Mouse (Mus musculus) kidney, embryonic 16.5 days (tissue): ENCODE data around the gene Ltbp2. TPM values are rescaled to one million over a fixed set of nuclear protein-coding genes. Genes with fewer than 3 reads are reported as not detected.
A peak's percentile ranks its signal among the peaks of the same experiment; 100 is the strongest.

Source experiments
- ATAC-seq: fragments of 200-750 bp; cut with Nextera tagmentation; 2 replicates; pipeline ENCODE4 v1.8.0; 2017; ENCODE audit warnings: moderate TSS enrichment; ENCODE audit not compliant: low FRiP score, low TSS enrichment
- H3K27ac ChIP-seq: fragments of 300-500 bp; sonication (generic); 2 replicates; pipeline ENCODE4 v1.5.1; 2014; ENCODE audit warnings: low read length
- H3K27me3 ChIP-seq: fragments of 300-500 bp; sonication (generic); 2 replicates; pipeline ENCODE4 v1.6.1; 2014; ENCODE audit warnings: low read length, control low read depth, mixed read lengths; ENCODE audit not compliant: insufficient read depth
- H3K36me3 ChIP-seq: fragments of 300-500 bp; sonication (generic); 2 replicates; pipeline ENCODE4 v1.6.1; 2014; ENCODE audit warnings: low read length, control low read depth, mixed read lengths; ENCODE audit not compliant: insufficient read depth
- H3K4me1 ChIP-seq: fragments of 300-500 bp; sonication (generic); 2 replicates; pipeline ENCODE4 v1.6.1; 2014; ENCODE audit warnings: low read length, control low read depth, mixed read lengths; ENCODE audit not compliant: insufficient read depth
- H3K4me2 ChIP-seq: fragments of 300-500 bp; sonication (generic); replicated peaks from 2 replicates; pipeline ENCODE4 v1.6.1; 2014; ENCODE audit warnings: low read depth, low read length
- H3K4me3 ChIP-seq: fragments of 300-500 bp; sonication (generic); 2 replicates; pipeline ENCODE4 v1.5.1; 2014; ENCODE audit warnings: mild to moderate bottlenecking, low read length
- H3K9ac ChIP-seq: fragments of 300-500 bp; sonication (generic); replicated peaks from 2 replicates; pipeline ENCODE4 v1.6.1; 2014; ENCODE audit warnings: low read length
- H3K9me3 ChIP-seq: fragments of 300-500 bp; sonication (generic); 2 replicates; pipeline ENCODE4 v1.6.1; 2016; ENCODE audit warnings: low read length, control low read depth
- WGBS: fragments of 180-500 bp; shearing (Covaris S2); extraction: QIAGEN DNeasy Blood & Tissue Kit; methylation state at CpG from one replicate; pipeline ENCODE4 v1.1.7; 2014; 5-methylcytosine and 5-hydroxymethylcytosine counted together
- polyA plus RNA-seq: library from polyadenylated mRNA; unstranded; fragments of >200 nt; fragmentation: Nextera tagmentation; extraction: Ambion mirVana; gene quantifications from 2 replicates; pipeline ENCODE4 v1.2.1, GENCODE M21; 2015

Gene Ltbp2
- polyA plus RNA-seq, 1 experiment from 2014 or later: 0.89 TPM

- no peaks in the 10 kb centered on the region for H3K9me3 ChIP-seq
- ATAC-seq: peak; percentile 59; the same call in 1 of the 2 replicates
- WGBS: 31% methylated on average over 17 of the region's 17 CpGs
- H3K9ac ChIP-seq: no peak overlapping the region
- H3K27me3 ChIP-seq: no peaks in the 10 kb centered on the region
- no peaks in the 10 kb centered on the region for H3K4me1 ChIP-seq
- H3K4me3 ChIP-seq: no peak overlapping the region
- no peaks in the 10 kb centered on the region for H3K36me3 ChIP-seq
- no peak overlapping the region for H3K27ac ChIP-seq
- no peak overlapping the region for H3K4me2 ChIP-seq
Measured at GRCm38 (mm10) chr12:84858149-84859113, 17.9 kb downstream of the Ltbp2 start.

GRCm38 (mm10) chr12:84857706-84858105, 18.6 kb downstream of the Ltbp2 start:
- WGBS: 73% methylated on average over 4 of the region's 4 CpGs
- no peaks in the 10 kb centered on the region for H3K27me3 ChIP-seq
- no peak overlapping the region for H3K9ac ChIP-seq
- H3K4me1 ChIP-seq: no peaks in the 10 kb centered on the region
- no peak overlapping the region for H3K4me3 ChIP-seq
- no peak for ATAC-seq
- H3K4me2 ChIP-seq: no peak overlapping the region
- no peak overlapping the region for H3K27ac ChIP-seq
- H3K36me3 ChIP-seq: no peaks in the 10 kb centered on the region
- no peaks in the 10 kb centered on the region for H3K9me3 ChIP-seq

GRCm38 (mm10) chr12:84856532-84856931, 19.8 kb downstream of the Ltbp2 start:
- Histone ChIP-seq H3K27ac (no peak overlapping the region), H3K4me2 (no peak overlapping the region), H3K27me3 (no peaks in the 10 kb centered on the region), H3K9me3 (no peaks in the 10 kb centered on the region), H3K9ac (no peak overlapping the region), H3K4me3 (no peak overlapping the region), H3K4me1 (peaks cover 3% of the 10 kb centered on the region), H3K36me3 (no peaks in the 10 kb centered on the region)
- no peak for ATAC-seq
- 79% methylated on average over 8 of the region's 8 CpGs for WGBS

- Histone ChIP-seq H3K4me3 (no peak overlapping the region), H3K9ac (no peak overlapping the region), H3K27ac (no peak overlapping the region), H3K4me2 (no peak overlapping the region), H3K4me1 (peaks cover 7% of the 10 kb centered on the region), H3K36me3 (no peaks in the 10 kb centered on the region), H3K9me3 (no peaks in the 10 kb centered on the region), H3K27me3 (no peaks in the 10 kb centered on the region)
- WGBS: 77% methylated on average over 4 of the region's 4 CpGs
- ATAC-seq: no peak
Measured at GRCm38 (mm10) chr12:84855084-84855625, 21.2 kb downstream of the Ltbp2 start.

- no peak for ATAC-seq
- H3K36me3 ChIP-seq: no peaks in the 10 kb centered on the region
- H3K27ac ChIP-seq: no peak overlapping the region
- no peaks in the 10 kb centered on the region for H3K9me3 ChIP-seq
- H3K4me1 ChIP-seq: peaks cover 7% of the 10 kb centered on the region
- WGBS: 93% methylated on average over 4 of the region's 4 CpGs
- no peak overlapping the region for H3K4me2 ChIP-seq
- H3K9ac ChIP-seq: no peak overlapping the region
- H3K27me3 ChIP-seq: no peaks in the 10 kb centered on the region
- H3K4me3 ChIP-seq: no peak overlapping the region
Measured at GRCm38 (mm10) chr12:84854392-84855033, 21.8 kb downstream of the Ltbp2 start.

- Histone ChIP-seq H3K27me3 (no peaks in the 10 kb centered on the region), H3K36me3 (no peaks in the 10 kb centered on the region), H3K4me3 (no peak overlapping the region), H3K9ac (no peak overlapping the region), H3K9me3 (no peaks in the 10 kb centered on the region), H3K27ac (no peak overlapping the region), H3K4me1 (peaks cover 25% of the 10 kb centered on the region), H3K4me2 (no peak overlapping the region)
- 40% methylated on average over 11 of the region's 11 CpGs for WGBS
- ATAC-seq: no peak
Measured at GRCm38 (mm10) chr12:84851403-84852040, 24.8 kb downstream of the Ltbp2 start.

- Histone ChIP-seq H3K36me3 (no peaks in the 10 kb centered on the region), H3K27ac (peak overlapping the region; percentile 76), H3K4me3 (no peak overlapping the region), H3K9me3 (no peaks in the 10 kb centered on the region), H3K9ac (0 out of 2 replicates have a peak overlapping the region, but pooled peaks have one; percentile 18), H3K4me1 (peaks cover 41% of the 10 kb centered on the region), H3K4me2 (peak overlapping the region; percentile 35; the same call in 1 of the 2 replicates), H3K27me3 (no peaks in the 10 kb centered on the region)
- 20% methylated on average over 6 of the region's 6 CpGs for WGBS
- ATAC-seq: peak; percentile 49; the same call in 1 of the 2 replicates
Measured at GRCm38 (mm10) chr12:84847882-84848281, 28.4 kb downstream of the Ltbp2 start.

GRCm38 (mm10) chr12:84847480-84847879, 28.9 kb downstream of the Ltbp2 start:
- peak overlapping the region; percentile 35 for H3K4me2 ChIP-seq
- no peaks in the 10 kb centered on the region for H3K9me3 ChIP-seq
- 0 out of 2 replicates have a peak overlapping the region, but pooled peaks have one; percentile 18 for H3K9ac ChIP-seq
- no peaks in the 10 kb centered on the region for H3K27me3 ChIP-seq
- H3K4me3 ChIP-seq: no peak overlapping the region
- ATAC-seq: peak; percentile 93
- 4% methylated on average over 7 of the region's 7 CpGs for WGBS
- no peaks in the 10 kb centered on the region for H3K36me3 ChIP-seq
- H3K27ac ChIP-seq: peak overlapping the region; percentile 76
- H3K4me1 ChIP-seq: peaks cover 41% of the 10 kb centered on the region

GRCm38 (mm10) chr12:84846594-84847014, 29.7 kb downstream of the Ltbp2 start:
- no peaks in the 10 kb centered on the region for H3K36me3 ChIP-seq
- ATAC-seq: no peak
- no peak overlapping the region for H3K4me3 ChIP-seq
- peak overlapping the region; percentile 70 for H3K27ac ChIP-seq
- WGBS: 8% methylated on average over 9 of the region's 9 CpGs
- H3K4me1 ChIP-seq: peaks cover 38% of the 10 kb centered on the region
- H3K27me3 ChIP-seq: no peaks in the 10 kb centered on the region
- no peaks in the 10 kb centered on the region for H3K9me3 ChIP-seq
- peak overlapping the region; percentile 35 for H3K4me2 ChIP-seq
- H3K9ac ChIP-seq: no peak overlapping the region
